Mouse (Mus musculus) C2C12 (cell line): ENCODE data around the gene Cavin4.

Experiments used
- CEBPB ChIP-seq: IDR thresholded peaks from one replicate; pipeline ENCODE4 v1.6.1; 2011; ENCODE audit warnings: low read depth, mild to moderate bottlenecking, control low read depth, moderate library complexity
- CTCF ChIP-seq: IDR thresholded peaks from one replicate; pipeline ENCODE4 v1.5.1; 2011; ENCODE audit not compliant: control insufficient read depth, insufficient read depth, insufficient read length
- FOSL1 ChIP-seq: IDR thresholded peaks from one replicate; pipeline ENCODE4 v1.8.0; 2011; ENCODE audit warnings: mild to moderate bottlenecking, low read length; ENCODE audit not compliant: poor library complexity, insufficient read depth, severe bottlenecking
- MYOD1 ChIP-seq: IDR thresholded peaks from one replicate; pipeline ENCODE4 v1.6.1; 2011; ENCODE audit warnings: low read depth; ENCODE audit not compliant: control insufficient read depth, insufficient read length
- MYOG ChIP-seq: IDR thresholded peaks from one replicate; pipeline ENCODE4 v1.6.1; 2011; ENCODE audit not compliant: control insufficient read depth, insufficient read length; ENCODE audit errors: extremely low read depth
- USF1 ChIP-seq: IDR thresholded peaks from one replicate; pipeline ENCODE4 v1.6.1; 2011; ENCODE audit warnings: low read depth, mild to moderate bottlenecking, control low read depth, moderate library complexity

- TF ChIP-seq CTCF (no peak), MYOG (no peak), MYOD1 (no peak), USF1 (no peak), FOSL1 (no peak), CEBPB (no peak)
Observed at GRCm38 (mm10) chr4:48674412-48674811, 11.1 kb downstream of the Cavin4 start.
